Mouse (Mus musculus): ENCODE data around the gene Pomgnt2. TPM values are rescaled to one million over a fixed set of nuclear protein-coding genes. Genes with fewer than 3 reads are reported as not detected.

Pomgnt2 gene
- total RNA-seq (2014; rRNA removed) (106 and 264 TPM in 2 replicates), polyA plus RNA-seq (2015; fragmentation: Nextera tagmentation; extraction: Ambion mirVana) (33.0 and 33.2 TPM in 2 replicates)

DNA sequence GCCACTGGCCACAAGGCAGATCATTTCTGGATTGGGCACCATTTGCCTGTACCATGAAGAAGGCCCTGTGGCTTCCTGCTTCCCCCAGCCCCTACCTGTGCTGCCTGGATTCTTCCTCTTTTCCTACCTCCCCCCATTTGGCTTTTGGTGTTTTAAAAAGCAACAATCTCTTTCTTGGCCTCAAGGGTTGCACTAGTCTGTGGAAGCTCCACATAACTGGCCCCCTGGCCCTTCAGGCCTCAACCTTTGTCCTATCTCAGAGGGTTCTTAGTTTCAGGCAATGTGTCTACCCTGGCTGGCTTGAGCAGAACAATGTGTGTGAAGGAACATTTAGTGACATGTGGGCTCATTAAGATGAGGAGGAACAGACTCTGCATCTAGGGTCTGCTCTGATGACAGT, at the start of gene Pomgnt2:
Gene Pomgnt2, minus strand, starts transcription at position 101 of the 400 bp plus-strand sequence.
- ATAC-seq (no peak), DNase-seq (ENCODE audit: low spot score) (no peak)
- H3K4me1 ChIP-seq (ENCODE audit: insufficient read depth, low read length): peaks cover 13% of the 10 kb centered on the region; the same call in 1 of the 2 replicates
- H3K36me3 ChIP-seq (ENCODE audit: insufficient read depth, low read length): no peaks in the 10 kb centered on the region
- peak within 1 kb of the TSS; percentile 83; the same call in 1 of the 2 replicates for H3K4me2 ChIP-seq (ENCODE audit: low read depth, low read length)
- H3K27ac ChIP-seq: no peak within 1 kb of the TSS
- H3K9me3 ChIP-seq (ENCODE audit: low read length): no peaks in the 10 kb centered on the region
- peak within 1 kb of the TSS; percentile 79 for H3K4me3 ChIP-seq (ENCODE audit: low read length)
- H3K9ac ChIP-seq (replicated peaks; ENCODE audit: low read length): no peak within 1 kb of the TSS; the same call in 1 of the 2 replicates
- no peak for TF ChIP-seq CTCF (IDR thresholded peaks at IDR 0.05; ENCODE audit: low read depth)
- no peaks in the 10 kb centered on the region for H3K27me3 ChIP-seq (ENCODE audit: insufficient read depth, low read length)

DNA sequence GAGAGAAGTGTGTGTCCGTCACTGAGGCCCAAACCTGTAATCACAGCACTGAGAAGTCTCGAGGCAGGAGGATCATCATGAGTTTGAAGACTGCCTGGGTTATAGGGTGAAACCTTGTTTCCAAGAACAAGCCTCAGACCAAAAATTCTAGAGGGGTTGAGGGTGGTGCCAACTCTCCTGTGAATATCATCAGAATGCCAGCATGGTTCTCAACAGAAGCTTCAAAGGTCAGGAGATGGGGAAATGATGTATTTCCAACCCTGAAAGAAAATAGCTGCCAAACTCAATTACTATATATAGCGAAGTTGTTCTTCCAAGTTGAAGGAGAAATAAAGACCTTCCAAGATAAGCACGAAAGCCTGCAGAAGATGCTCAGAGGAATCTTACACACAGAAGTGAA, 42.9 kb upstream of the Pomgnt2 start:
- H3K4me2 ChIP-seq (ENCODE audit: low read depth, low read length): no peak overlapping the region
- ATAC-seq (no peak), DNase-seq (ENCODE audit: low spot score) (no peak)
- 79% methylated on average over 4 of the region's 4 CpGs for WGBS
- H3K27me3 ChIP-seq (ENCODE audit: insufficient read depth, low read length): no peaks in the 10 kb centered on the region
- H3K4me3 ChIP-seq (ENCODE audit: low read length): no peak overlapping the region
- no peaks in the 10 kb centered on the region for H3K4me1 ChIP-seq (ENCODE audit: insufficient read depth, low read length)
- no peaks in the 10 kb centered on the region for H3K36me3 ChIP-seq (ENCODE audit: insufficient read depth, low read length)
- H3K9me3 ChIP-seq (ENCODE audit: low read length): no peaks in the 10 kb centered on the region
- no peak overlapping the region for H3K9ac ChIP-seq (replicated peaks; ENCODE audit: low read length)
- no peak overlapping the region for H3K27ac ChIP-seq
- no peak for TF ChIP-seq CTCF (IDR thresholded peaks at IDR 0.05; ENCODE audit: low read depth)

DNA sequence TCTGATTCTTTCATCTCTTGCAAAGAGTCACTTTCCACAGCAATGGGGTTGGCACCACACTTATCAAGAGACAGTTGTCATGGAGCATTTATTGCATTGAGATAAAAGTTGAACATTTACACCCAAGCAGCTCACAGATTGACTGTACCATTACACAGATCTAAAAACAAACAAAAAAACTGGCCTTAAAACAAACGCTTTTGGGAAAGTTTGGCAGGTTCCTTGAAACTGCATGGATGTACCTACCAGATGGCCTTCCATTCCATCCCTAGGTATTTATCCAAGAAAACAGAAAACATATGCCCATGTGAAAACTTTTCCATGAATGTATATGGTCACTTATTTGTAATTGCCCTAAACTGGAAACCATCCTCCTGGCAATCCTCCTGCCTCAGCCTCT, 41.7 kb upstream of the Pomgnt2 start:
- Histone ChIP-seq H3K36me3 (ENCODE audit: insufficient read depth, low read length) (no peaks in the 10 kb centered on the region), H3K4me1 (ENCODE audit: insufficient read depth, low read length) (no peaks in the 10 kb centered on the region), H3K9ac (replicated peaks; ENCODE audit: low read length) (no peak overlapping the region), H3K27ac (no peak overlapping the region), H3K27me3 (ENCODE audit: insufficient read depth, low read length) (no peaks in the 10 kb centered on the region), H3K4me3 (ENCODE audit: low read length) (no peak overlapping the region), H3K4me2 (ENCODE audit: low read depth, low read length) (no peak overlapping the region), H3K9me3 (ENCODE audit: low read length) (no peaks in the 10 kb centered on the region)
- DNase-seq (ENCODE audit: low spot score) (no peak), ATAC-seq (no peak)
- 78% methylated on average over 1 of the region's 1 CpGs for WGBS
- no peak for TF ChIP-seq CTCF (IDR thresholded peaks at IDR 0.05; ENCODE audit: low read depth)

DNA sequence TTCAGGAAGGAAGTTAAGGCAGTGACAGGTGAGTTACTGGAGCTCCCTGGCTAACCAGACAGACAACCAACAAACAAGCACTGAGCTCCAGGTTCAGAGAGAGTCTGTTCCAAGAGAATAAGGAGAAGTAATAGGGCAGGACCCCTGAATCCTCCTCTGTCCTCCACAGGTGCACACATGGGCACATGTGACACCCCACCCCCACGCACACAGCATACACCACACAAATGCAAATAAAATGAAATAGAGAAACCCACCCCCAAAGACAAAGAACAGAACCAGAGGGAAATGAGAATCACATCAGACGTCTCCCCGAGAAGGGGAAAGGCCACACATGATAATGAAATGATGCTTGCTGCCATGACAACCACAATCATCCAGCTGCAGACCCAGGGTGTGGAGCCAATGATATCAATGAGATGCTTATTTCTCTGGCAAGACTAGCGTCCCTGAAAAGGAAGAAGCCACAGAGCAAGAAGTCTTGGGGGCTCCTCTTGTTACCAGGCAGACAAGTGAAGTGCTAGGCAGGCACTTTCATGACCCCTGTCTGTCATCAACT, 39.7 kb upstream of the Pomgnt2 start:
- DNase-seq (ENCODE audit: low spot score) (peak; percentile 40), ATAC-seq (peak; percentile 45; the same call in 1 of the 2 replicates)
- H3K4me2 ChIP-seq (ENCODE audit: low read depth, low read length): no peak overlapping the region
- no peak overlapping the region for H3K9ac ChIP-seq (replicated peaks; ENCODE audit: low read length)
- H3K27ac ChIP-seq: no peak overlapping the region
- no peak for TF ChIP-seq CTCF (IDR thresholded peaks at IDR 0.05; ENCODE audit: low read depth)
- no peaks in the 10 kb centered on the region for H3K36me3 ChIP-seq (ENCODE audit: insufficient read depth, low read length)
- no peaks in the 10 kb centered on the region for H3K4me1 ChIP-seq (ENCODE audit: insufficient read depth, low read length)
- no peaks in the 10 kb centered on the region for H3K27me3 ChIP-seq (ENCODE audit: insufficient read depth, low read length)
- no peak overlapping the region for H3K4me3 ChIP-seq (ENCODE audit: low read length)
- H3K9me3 ChIP-seq (ENCODE audit: low read length): no peaks in the 10 kb centered on the region
- 27% methylated on average over 4 of the region's 4 CpGs for WGBS

DNA sequence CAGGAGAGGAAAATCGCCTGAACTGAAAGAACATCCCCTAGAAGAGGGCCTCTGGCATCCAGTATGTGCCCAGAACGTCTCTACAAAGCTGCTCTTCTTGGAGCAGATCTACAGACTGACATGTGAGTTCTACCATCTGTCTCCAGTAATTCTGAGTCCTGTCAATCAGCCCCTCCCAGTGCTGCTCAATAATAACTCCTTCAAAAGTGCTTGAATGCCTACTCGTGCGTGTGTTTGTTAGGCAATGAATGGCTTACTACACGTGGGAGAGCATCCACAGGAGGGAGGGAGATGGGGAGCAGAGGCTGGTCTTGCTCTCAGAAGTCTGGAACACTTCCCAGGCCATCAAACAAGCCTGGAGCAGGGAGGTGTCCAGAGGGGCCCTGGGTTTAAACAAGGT, 38.9 kb upstream of the Pomgnt2 start:
- ATAC-seq (no peak), DNase-seq (ENCODE audit: low spot score) (no peak)
- Histone ChIP-seq H3K9me3 (ENCODE audit: low read length) (no peaks in the 10 kb centered on the region), H3K36me3 (ENCODE audit: insufficient read depth, low read length) (no peaks in the 10 kb centered on the region), H3K4me1 (ENCODE audit: insufficient read depth, low read length) (no peaks in the 10 kb centered on the region), H3K4me2 (ENCODE audit: low read depth, low read length) (no peak overlapping the region), H3K27me3 (ENCODE audit: insufficient read depth, low read length) (no peaks in the 10 kb centered on the region), H3K27ac (no peak overlapping the region), H3K4me3 (ENCODE audit: low read length) (no peak overlapping the region), H3K9ac (replicated peaks; ENCODE audit: low read length) (no peak overlapping the region)
- TF ChIP-seq CTCF (IDR thresholded peaks at IDR 0.05; ENCODE audit: low read depth): no peak
- 20% methylated on average over 5 of the region's 5 CpGs for WGBS

DNA sequence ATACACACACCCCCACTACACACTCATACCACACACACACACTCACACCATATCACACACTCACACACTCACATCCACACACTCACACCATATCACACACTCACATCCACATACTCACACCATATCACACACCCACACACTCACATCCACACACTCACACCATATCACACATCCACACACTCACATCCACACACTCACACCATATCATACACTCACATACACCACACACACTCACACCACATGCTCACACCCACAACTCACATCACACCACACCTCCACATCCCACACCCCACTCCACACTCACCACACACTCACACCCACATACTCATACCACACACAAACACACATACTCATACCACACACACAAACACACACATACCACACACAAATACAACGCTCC, 38.0 kb upstream of the Pomgnt2 start:
- no peaks in the 10 kb centered on the region; the same call in 1 of the 2 replicates for H3K4me1 ChIP-seq (ENCODE audit: insufficient read depth, low read length)
- H3K4me3 ChIP-seq (ENCODE audit: low read length): no peak overlapping the region
- no peak overlapping the region for H3K4me2 ChIP-seq (ENCODE audit: low read depth, low read length)
- 100% methylated on average over 1 of the region's 1 CpGs for WGBS
- ATAC-seq (no peak), DNase-seq (ENCODE audit: low spot score) (no peak)
- TF ChIP-seq CTCF (IDR thresholded peaks at IDR 0.05; ENCODE audit: low read depth): no peak
- H3K9ac ChIP-seq (replicated peaks; ENCODE audit: low read length): no peak overlapping the region
- H3K9me3 ChIP-seq (ENCODE audit: low read length): no peaks in the 10 kb centered on the region
- no peaks in the 10 kb centered on the region for H3K27me3 ChIP-seq (ENCODE audit: insufficient read depth, low read length)
- H3K36me3 ChIP-seq (ENCODE audit: insufficient read depth, low read length): no peaks in the 10 kb centered on the region
- H3K27ac ChIP-seq: no peak overlapping the region

DNA sequence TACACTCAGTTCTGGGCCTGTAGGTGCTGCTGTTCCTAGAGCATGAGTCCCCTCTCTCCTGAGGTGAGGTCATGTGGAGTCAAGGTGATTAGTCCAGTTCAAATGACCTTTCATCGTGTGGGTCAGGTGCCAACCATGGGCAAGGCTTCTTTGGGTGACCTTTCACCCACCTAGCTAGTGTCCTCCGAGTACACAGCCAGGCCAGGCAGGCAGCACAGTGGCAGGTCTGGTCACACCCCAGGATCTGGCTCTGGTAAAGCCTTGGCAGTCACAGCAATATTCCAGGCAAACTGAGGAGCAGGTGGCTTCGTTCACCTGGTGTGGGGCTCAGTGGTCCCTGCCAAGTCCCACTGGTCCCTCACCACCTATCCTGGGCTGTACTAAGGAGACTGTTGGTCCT, 35.2 kb upstream of the Pomgnt2 start:
- 74% methylated on average over 3 of the region's 3 CpGs for WGBS
- no peaks in the 10 kb centered on the region for H3K36me3 ChIP-seq (ENCODE audit: insufficient read depth, low read length)
- TF ChIP-seq CTCF (IDR thresholded peaks at IDR 0.05; ENCODE audit: low read depth): no peak
- H3K27me3 ChIP-seq (ENCODE audit: insufficient read depth, low read length): no peaks in the 10 kb centered on the region
- H3K4me2 ChIP-seq (ENCODE audit: low read depth, low read length): no peak overlapping the region
- no peak overlapping the region for H3K4me3 ChIP-seq (ENCODE audit: low read length)
- H3K9me3 ChIP-seq (ENCODE audit: low read length): no peaks in the 10 kb centered on the region
- DNase-seq (ENCODE audit: low spot score) (no peak), ATAC-seq (no peak)
- H3K4me1 ChIP-seq (ENCODE audit: insufficient read depth, low read length): peaks cover 5% of the 10 kb centered on the region
- no peak overlapping the region for H3K27ac ChIP-seq
- no peak overlapping the region for H3K9ac ChIP-seq (replicated peaks; ENCODE audit: low read length)

All from hindbrain, postnatal 0 days (tissue).